Mouse (Mus musculus) limb, embryonic 12.5 days (tissue): ENCODE results near the gene Slc41a2. TPM values are rescaled to one million over a fixed set of nuclear protein-coding genes. Genes with fewer than 3 reads are reported as not detected.

Source experiments
- ATAC-seq: fragments of 200-750 bp; cut with Nextera tagmentation; 2 replicates; pipeline ENCODE4 v1.8.0; 2017; ENCODE audit warnings: low read depth, moderate TSS enrichment; ENCODE audit not compliant: insufficient number of reproducible peaks, insufficient read depth, low FRiP score, low TSS enrichment
- H3K27ac ChIP-seq: fragments of 300-500 bp; sonication (generic); 2 replicates; pipeline ENCODE4 v1.5.1; 2016; ENCODE audit warnings: mild to moderate bottlenecking, moderate library complexity
- H3K27me3 ChIP-seq: fragments of 300-500 bp; sonication (generic); 2 replicates; pipeline ENCODE4 v1.6.1; 2016; ENCODE audit warnings: mild to moderate bottlenecking, moderate library complexity
- H3K36me3 ChIP-seq: fragments of 300-500 bp; sonication (generic); 2 replicates; pipeline ENCODE4 v1.6.1; 2016; ENCODE audit warnings: mild to moderate bottlenecking, moderate library complexity
- H3K4me1 ChIP-seq: fragments of 300-500 bp; sonication (generic); replicated peaks from 2 replicates; pipeline ENCODE4 v1.6.1; 2016
- H3K4me2 ChIP-seq: fragments of 300-500 bp; sonication (generic); 2 replicates; pipeline ENCODE4 v1.6.1; 2016; ENCODE audit warnings: mild to moderate bottlenecking, moderate library complexity
- H3K4me3 ChIP-seq: fragments of 300-500 bp; sonication (generic); replicated peaks from 2 replicates; pipeline ENCODE4 v1.5.1; 2016; ENCODE audit warnings: mild to moderate bottlenecking
- H3K9ac ChIP-seq: fragments of 300-500 bp; sonication (generic); replicated peaks from 2 replicates; pipeline ENCODE4 v1.6.1; 2016; ENCODE audit warnings: mild to moderate bottlenecking, moderate library complexity
- H3K9me3 ChIP-seq: fragments of 300-500 bp; sonication (generic); 2 replicates; pipeline ENCODE4 v1.6.1; 2016; ENCODE audit warnings: mild to moderate bottlenecking, moderate library complexity
- WGBS: fragments of 180-500 bp; shearing (Covaris S2); methylation state at CpG from one replicate; pipeline ENCODE4 v1.1.7; 2016; 5-methylcytosine and 5-hydroxymethylcytosine counted together
- polyA plus RNA-seq: library from polyadenylated mRNA; unstranded; fragments of >200 nt; fragmentation: Nextera tagmentation; extraction: Ambion mirVana; gene quantifications from 2 replicates; pipeline ENCODE4 v1.2.1, GENCODE M21; 2016

The Slc41a2 gene
- polyA plus RNA-seq, 1 experiment from 2014 or later = 0.44 TPM

- no peak overlapping the region for H3K27ac ChIP-seq
- WGBS = 82% methylated on average over 10 of the region's 10 CpGs
- H3K4me1 ChIP-seq = 0 out of 2 replicates have a peak, but pooled peaks cover 5% of the 10 kb centered on the region
- ATAC-seq = no peak
- H3K9ac ChIP-seq = no peak overlapping the region
- H3K4me3 ChIP-seq = no peak overlapping the region
- H3K9me3 ChIP-seq = no peaks in the 10 kb centered on the region
- H3K27me3 ChIP-seq = 0 out of 2 replicates have a peak, but pooled peaks cover 3% of the 10 kb centered on the region
- H3K36me3 ChIP-seq = no peaks in the 10 kb centered on the region
- H3K4me2 ChIP-seq = no peak overlapping the region
Measured at GRCm38 (mm10) chr10:83220217-83220616, 117.5 kb downstream of the Slc41a2 start.

- H3K36me3 ChIP-seq = no peaks in the 10 kb centered on the region
- peak; percentile 58; the same call in 1 of the 2 replicates for ATAC-seq
- H3K27ac ChIP-seq = no peak overlapping the region
- H3K4me1 ChIP-seq = 0 out of 2 replicates have a peak, but pooled peaks cover 5% of the 10 kb centered on the region
- H3K4me3 ChIP-seq = no peak overlapping the region
- 0 out of 2 replicates have a peak, but pooled peaks cover 3% of the 10 kb centered on the region for H3K27me3 ChIP-seq
- H3K9ac ChIP-seq = no peak overlapping the region
- 31% methylated on average over 12 of the region's 12 CpGs for WGBS
- H3K9me3 ChIP-seq = no peaks in the 10 kb centered on the region
- no peak overlapping the region for H3K4me2 ChIP-seq
Measured at GRCm38 (mm10) chr10:83219729-83220128, 118.0 kb downstream of the Slc41a2 start.

GRCm38 (mm10) chr10:83218778-83219177, 118.9 kb downstream of the Slc41a2 start:
- WGBS = 58% methylated on average over 2 of the region's 2 CpGs
- H3K4me3 ChIP-seq = no peak overlapping the region
- 0 out of 2 replicates have a peak, but pooled peaks cover 5% of the 10 kb centered on the region for H3K4me1 ChIP-seq
- no peak overlapping the region for H3K4me2 ChIP-seq
- H3K27me3 ChIP-seq = 0 out of 2 replicates have a peak, but pooled peaks cover 3% of the 10 kb centered on the region
- no peaks in the 10 kb centered on the region for H3K36me3 ChIP-seq
- H3K9ac ChIP-seq = no peak overlapping the region
- no peaks in the 10 kb centered on the region for H3K9me3 ChIP-seq
- ATAC-seq = no peak
- H3K27ac ChIP-seq = no peak overlapping the region

- Histone ChIP-seq H3K36me3 (no peaks in the 10 kb centered on the region), H3K27me3 (0 out of 2 replicates have a peak, but pooled peaks cover 3% of the 10 kb centered on the region), H3K27ac (no peak overlapping the region), H3K9ac (no peak overlapping the region), H3K4me2 (no peak overlapping the region), H3K4me1 (0 out of 2 replicates have a peak, but pooled peaks cover 5% of the 10 kb centered on the region), H3K9me3 (no peaks in the 10 kb centered on the region), H3K4me3 (no peak overlapping the region)
- no peak for ATAC-seq
- WGBS = 68% methylated on average over 5 of the region's 5 CpGs
Measured at GRCm38 (mm10) chr10:83217256-83217655, 120.4 kb downstream of the Slc41a2 start.

GRCm38 (mm10) chr10:83215559-83215958, 122.1 kb downstream of the Slc41a2 start:
- Histone ChIP-seq H3K27me3 (0 out of 2 replicates have a peak, but pooled peaks cover 3% of the 10 kb centered on the region), H3K27ac (no peak overlapping the region), H3K36me3 (no peaks in the 10 kb centered on the region), H3K9ac (no peak overlapping the region), H3K9me3 (no peaks in the 10 kb centered on the region), H3K4me3 (no peak overlapping the region), H3K4me2 (no peak overlapping the region), H3K4me1 (0 out of 2 replicates have a peak, but pooled peaks cover 5% of the 10 kb centered on the region)
- WGBS = 73% methylated on average over 5 of the region's 5 CpGs
- ATAC-seq = no peak

- no peak overlapping the region for H3K27ac ChIP-seq
- ATAC-seq = no peak
- H3K9me3 ChIP-seq = no peaks in the 10 kb centered on the region
- no peak overlapping the region for H3K4me2 ChIP-seq
- H3K4me3 ChIP-seq = no peak overlapping the region
- 84% methylated on average over 4 of the region's 4 CpGs for WGBS
- peaks cover 17% of the 10 kb centered on the region for H3K4me1 ChIP-seq
- H3K27me3 ChIP-seq = 0 out of 2 replicates have a peak, but pooled peaks cover 1% of the 10 kb centered on the region
- no peak overlapping the region for H3K9ac ChIP-seq
- no peaks in the 10 kb centered on the region for H3K36me3 ChIP-seq
Measured at GRCm38 (mm10) chr10:83212618-83213017, 125.1 kb downstream of the Slc41a2 start.

GRCm38 (mm10) chr10:83210968-83211583, 126.6 kb downstream of the Slc41a2 start:
- Histone ChIP-seq H3K4me3 (no peak overlapping the region), H3K36me3 (no peaks in the 10 kb centered on the region), H3K27me3 (no peaks in the 10 kb centered on the region), H3K9ac (no peak overlapping the region), H3K4me1 (peaks cover 12% of the 10 kb centered on the region), H3K27ac (no peak overlapping the region), H3K4me2 (no peak overlapping the region), H3K9me3 (no peaks in the 10 kb centered on the region)
- no peak for ATAC-seq
- 75% methylated on average over 6 of the region's 6 CpGs for whole genome bisulfite sequencing

GRCm38 (mm10) chr10:83210122-83210521, 127.6 kb downstream of the Slc41a2 start:
- no peaks in the 10 kb centered on the region for H3K9me3 ChIP-seq
- WGBS = 56% methylated on average over 16 of the region's 16 CpGs
- no peak overlapping the region for H3K27ac ChIP-seq
- no peak for ATAC-seq
- no peaks in the 10 kb centered on the region for H3K36me3 ChIP-seq
- H3K4me3 ChIP-seq = no peak overlapping the region
- H3K4me1 ChIP-seq = peaks cover 12% of the 10 kb centered on the region
- no peak overlapping the region for H3K9ac ChIP-seq
- no peak overlapping the region for H3K4me2 ChIP-seq
- H3K27me3 ChIP-seq = no peaks in the 10 kb centered on the region

GRCm38 (mm10) chr10:83209388-83209787, 128.3 kb downstream of the Slc41a2 start:
- Histone ChIP-seq H3K9me3 (no peaks in the 10 kb centered on the region), H3K4me3 (no peak overlapping the region), H3K27ac (no peak overlapping the region), H3K4me1 (peaks cover 12% of the 10 kb centered on the region), H3K4me2 (no peak overlapping the region), H3K36me3 (no peaks in the 10 kb centered on the region), H3K9ac (no peak overlapping the region), H3K27me3 (no peaks in the 10 kb centered on the region)
- no peak for ATAC-seq
- WGBS = 58% methylated on average over 12 of the region's 12 CpGs

GRCm38 (mm10) chr10:83208436-83208835, 129.2 kb downstream of the Slc41a2 start:
- H3K27ac ChIP-seq = no peak overlapping the region
- 74% methylated on average over 7 of the region's 7 CpGs for WGBS
- no peak overlapping the region for H3K4me3 ChIP-seq
- peaks cover 12% of the 10 kb centered on the region for H3K4me1 ChIP-seq
- H3K9me3 ChIP-seq = no peaks in the 10 kb centered on the region
- H3K27me3 ChIP-seq = no peaks in the 10 kb centered on the region
- H3K9ac ChIP-seq = no peak overlapping the region
- H3K4me2 ChIP-seq = no peak overlapping the region
- no peaks in the 10 kb centered on the region for H3K36me3 ChIP-seq
- ATAC-seq = no peak

GRCm38 (mm10) chr10:83202906-83203702, 134.6 kb downstream of the Slc41a2 start:
- ATAC-seq = no peak
- WGBS = 89% methylated on average over 14 of the region's 14 CpGs
- Histone ChIP-seq H3K4me2 (no peak overlapping the region), H3K9me3 (no peaks in the 10 kb centered on the region), H3K4me3 (no peak overlapping the region), H3K9ac (no peak overlapping the region), H3K4me1 (no peaks in the 10 kb centered on the region), H3K27ac (no peak overlapping the region), H3K36me3 (no peaks in the 10 kb centered on the region), H3K27me3 (no peaks in the 10 kb centered on the region; the same call in 1 of the 2 replicates)
